Mouse (Mus musculus) bone marrow, adult 2 months (tissue): Measurements from ENCODE around the gene Tomm22.

Experiments used
- CTCF ChIP-seq: fragments of 200-500 bp; IDR thresholded peaks from 2 replicates; pipeline ENCODE4 v1.5.1; 2011; ENCODE audit warnings: low read length, control low read depth; ENCODE audit not compliant: control insufficient read depth, insufficient read depth
- POLR2A ChIP-seq: fragments of 200-500 bp; IDR thresholded peaks from 2 replicates; pipeline ENCODE4 v1.6.1; 2011; ENCODE audit warnings: low read depth, mild to moderate bottlenecking, control low read depth, low read length, borderline replicate concordance; ENCODE audit not compliant: control insufficient read depth

DNA sequence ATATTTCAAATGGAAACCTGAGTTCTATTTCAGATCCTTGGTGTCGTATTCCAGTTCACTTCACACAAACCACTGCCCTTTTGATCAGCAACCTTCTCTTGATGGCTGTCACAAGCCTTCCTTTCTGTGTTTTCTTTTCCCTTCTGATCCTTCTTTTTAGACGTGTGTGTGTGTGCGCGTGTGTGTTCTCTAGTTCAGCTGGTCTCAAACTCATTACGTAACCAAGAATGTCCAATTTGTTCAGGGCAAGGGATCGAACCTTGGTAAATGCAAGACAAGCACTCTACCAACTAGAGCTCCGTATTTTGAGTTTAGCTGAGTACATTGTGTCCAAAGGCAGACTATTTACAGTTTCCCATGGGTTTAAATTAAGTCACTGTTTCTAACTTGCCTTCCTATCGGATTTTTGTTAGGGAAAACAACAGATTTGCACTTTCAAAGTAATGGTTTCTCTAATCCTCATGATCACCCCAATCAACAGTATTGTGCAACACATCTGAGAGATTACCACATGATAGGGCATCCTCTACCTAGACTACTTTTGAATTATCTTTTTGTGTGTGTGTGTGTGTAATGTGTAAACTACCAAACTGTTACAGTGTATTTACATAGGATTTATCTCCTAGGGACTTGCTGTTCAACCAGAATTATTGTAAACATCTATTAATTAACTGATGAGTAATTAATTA lies 17.8 kb downstream of the Tomm22 start:
- TF ChIP-seq POLR2A (no peak), CTCF (no peak)
